Mouse (Mus musculus): ENCODE data around the gene Colec11. TPM values are rescaled to one million over a fixed set of nuclear protein-coding genes. Genes with fewer than 3 reads are reported as not detected.

The Colec11 gene
- polyA plus RNA-seq, 1 experiment from 2014 or later = 0.52 TPM

- H3K27me3 ChIP-seq = no peaks in the 10 kb centered on the region
- H3K4me3 ChIP-seq = no peak within 1 kb of the TSS
- no peak for ATAC-seq (replicated peaks)
- 81% methylated on average over 15 of the region's 15 CpGs for WGBS
- H3K4me2 ChIP-seq (replicated peaks) = no peak within 1 kb of the TSS
- no peaks in the 10 kb centered on the region for H3K9me3 ChIP-seq
- no peak within 1 kb of the TSS for H3K27ac ChIP-seq (replicated peaks)
- no peaks in the 10 kb centered on the region for H3K4me1 ChIP-seq
- H3K36me3 ChIP-seq = no peaks in the 10 kb centered on the region
- no peak within 1 kb of the TSS for H3K9ac ChIP-seq (replicated peaks)
These were observed 70.9 kb downstream of the Colec11 start, which contains the start of gene Dcdc2c for GRCm38 (mm10) chr12:28552299-28552698. Dcdc2c (minus strand) TSS chr12:28552399.

- no peak overlapping the region for H3K27ac ChIP-seq (replicated peaks)
- H3K27me3 ChIP-seq = no peaks in the 10 kb centered on the region
- no peak for ATAC-seq (replicated peaks)
- H3K4me3 ChIP-seq = no peak overlapping the region
- H3K9me3 ChIP-seq = no peaks in the 10 kb centered on the region
- WGBS = 90% methylated on average over 18 of the region's 18 CpGs
- no peak overlapping the region for H3K4me2 ChIP-seq (replicated peaks)
- H3K9ac ChIP-seq (replicated peaks) = no peak overlapping the region
- no peaks in the 10 kb centered on the region for H3K4me1 ChIP-seq
- no peaks in the 10 kb centered on the region for H3K36me3 ChIP-seq
These were observed 71.4 kb downstream of the Colec11 start for GRCm38 (mm10) chr12:28551775-28552174.

- no peak for ATAC-seq (replicated peaks)
- Histone ChIP-seq H3K27me3 (no peaks in the 10 kb centered on the region), H3K9ac (replicated peaks) (no peak overlapping the region), H3K27ac (replicated peaks) (no peak overlapping the region), H3K4me3 (no peak overlapping the region), H3K4me1 (no peaks in the 10 kb centered on the region), H3K4me2 (replicated peaks) (no peak overlapping the region), H3K36me3 (no peaks in the 10 kb centered on the region), H3K9me3 (no peaks in the 10 kb centered on the region)
- WGBS = 60% methylated on average over 4 of the region's 4 CpGs
These were observed 74.3 kb downstream of the Colec11 start for GRCm38 (mm10) chr12:28548887-28549286.

Other genes starting within 250 kb of the Colec11 start
- gene Dcdc2c, start 71.0 kb downstream of the Colec11 start, polyA plus RNA-seq (2015; fragmentation: Nextera tagmentation; extraction: Ambion mirVana) = 0.15 TPM in 1 of 2 replicates, not detected in the other
- gene Allc, start 40.9 kb downstream of the Colec11 start, polyA plus RNA-seq (2015; fragmentation: Nextera tagmentation; extraction: Ambion mirVana) = 0.11 TPM in 1 of 2 replicates, not detected in the other
- gene Rps7, start 12.6 kb upstream of the Colec11 start, polyA plus RNA-seq (2015; fragmentation: Nextera tagmentation; extraction: Ambion mirVana) = 531 and 541 TPM in 2 replicates
- 29.8 and 31.0 TPM in 2 replicates for gene Rnaseh1, start 26.2 kb upstream of the Colec11 start, polyA plus RNA-seq (2015; fragmentation: Nextera tagmentation; extraction: Ambion mirVana)
- gene Adi1, start 51.9 kb upstream of the Colec11 start, polyA plus RNA-seq (2015; fragmentation: Nextera tagmentation; extraction: Ambion mirVana) = 39.8 and 41.7 TPM in 2 replicates
- gene Trappc12, start 127.1 kb upstream of the Colec11 start, polyA plus RNA-seq (2015; fragmentation: Nextera tagmentation; extraction: Ambion mirVana) = 43.7 and 45.0 TPM in 2 replicates
- gene Eipr1, start 128.4 kb upstream of the Colec11 start, polyA plus RNA-seq (2015; fragmentation: Nextera tagmentation; extraction: Ambion mirVana) = 75.2 and 76.8 TPM in 2 replicates

Measured in forebrain, embryonic 15.5 days (tissue).